Mouse (Mus musculus) megakaryocyte, embryonic 14.5 days (primary cell): ENCODE data around the gene Rfx7.

Experiments used
- FLI1 ChIP-seq: IDR thresholded peaks from 2 replicates; pipeline ENCODE4 v1.6.1; 2012; ENCODE audit warnings: low read length, inconsistent platforms, mixed read lengths
- GATA1 ChIP-seq: IDR thresholded peaks from 3 replicates; pipeline ENCODE4 v1.6.1; 2012; ENCODE audit warnings: mixed read lengths, low read length, inconsistent platforms, borderline replicate concordance

GRCm38 (mm10) chr9:72644418-72645110 is 112.5 kb downstream of the Rfx7 start:
- TF ChIP-seq GATA1 = no peak
- TF ChIP-seq FLI1 = no peak
